Mouse (Mus musculus): Measurements from ENCODE around the gene Olfr504.

- TF ChIP-seq POLR2A (IDR thresholded peaks at IDR 0.05; ENCODE audit: low read depth, low read length) (no peak), CTCF (IDR thresholded peaks at IDR 0.05; ENCODE audit: extremely low read depth, insufficient read depth, insufficient read length, insufficient replicate concordance) (no peak)
Measured at GRCm38 (mm10) chr7:108524965-108525364, 40.6 kb downstream of the Olfr504 start, which contains the start of gene Olfr502.

Measured in spleen, adult 2 months (tissue).